Mouse (Mus musculus) gastrocnemius, postnatal 14 days (tissue): ENCODE measurements at regions not wholly inside any gene's neighbourhood (a gene's known extent, or its start where the extent isn't known, plus 50 kb on each side); places are given as distances from the start of the nearest gene placed in this dataset.

Experiments
- DNase-seq: peaks from one replicate; pipeline ENCODE4 v3.0.0; 2021; ENCODE audit warnings: mixed read lengths
- intact Hi-C: fragments of 180-260 bp; cut with DNase I; formaldehyde crosslinking; loops from one replicate; pipeline ENCODE4 v1.15.1; 2025; ENCODE audit warnings: low total_unique reads

DNA sequence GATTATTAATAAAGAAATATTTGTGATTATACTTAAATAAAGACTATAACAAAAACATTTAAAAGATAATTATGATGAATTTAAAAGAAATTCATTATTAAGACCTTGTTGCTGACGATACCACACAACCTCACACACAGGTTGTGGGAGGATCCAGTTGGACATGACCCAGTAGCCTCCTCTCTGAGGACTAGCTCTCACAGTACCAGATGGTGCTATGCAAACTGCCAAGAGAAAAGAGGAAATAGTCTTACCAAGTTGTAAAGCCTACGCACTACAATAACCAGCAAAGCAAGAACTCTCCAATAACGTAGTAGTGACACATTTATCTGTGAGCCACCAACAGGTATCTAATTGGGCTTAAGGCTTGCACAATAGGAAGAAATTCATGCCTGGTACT, 379.7 kb upstream of the Map3k7 start:
- intact Hi-C loops: no loop called here
- no peak for DNase-seq

DNA sequence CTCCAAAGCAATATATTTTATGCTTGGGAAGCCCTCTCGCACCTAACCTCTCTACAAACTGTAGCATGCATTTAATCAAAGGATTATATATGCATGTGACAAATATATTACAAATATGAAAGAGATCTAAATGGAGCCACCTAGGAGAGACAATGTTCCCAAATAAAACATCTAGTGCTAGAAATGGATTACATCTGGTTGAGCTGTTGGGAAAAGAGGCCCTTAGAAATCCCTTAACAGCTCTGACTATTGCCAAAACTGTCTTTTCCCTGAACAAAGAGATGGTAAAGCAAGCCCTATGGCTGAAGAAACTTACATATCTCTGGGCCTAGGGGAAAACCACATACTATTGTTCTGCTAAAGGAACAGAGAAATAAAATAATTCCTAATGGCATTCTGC, 369.8 kb upstream of the Map3k7 start:
- intact Hi-C loops: no loop called here
- no peak for DNase-seq

DNA sequence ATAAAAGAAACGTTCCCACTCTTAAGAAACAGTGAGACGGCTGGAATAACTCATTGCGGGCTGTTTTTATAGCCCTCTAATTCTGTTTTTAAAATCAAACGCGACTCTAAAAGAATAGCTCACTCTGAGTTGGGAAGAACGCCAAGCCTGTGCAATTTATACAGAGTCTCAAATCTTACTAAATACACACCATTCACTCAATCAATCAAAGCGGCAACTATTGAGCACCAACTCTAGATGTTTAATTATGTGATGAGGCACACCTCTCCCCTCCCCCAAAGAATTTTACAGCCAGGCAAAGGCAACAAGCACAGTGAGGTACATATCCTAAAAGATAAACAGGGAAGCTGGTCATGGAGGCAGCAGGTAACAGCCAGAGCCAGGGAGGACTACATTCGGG, 362.4 kb upstream of the Map3k7 start:
- intact Hi-C loops: no loop called here
- DNase-seq: no peak

DNA sequence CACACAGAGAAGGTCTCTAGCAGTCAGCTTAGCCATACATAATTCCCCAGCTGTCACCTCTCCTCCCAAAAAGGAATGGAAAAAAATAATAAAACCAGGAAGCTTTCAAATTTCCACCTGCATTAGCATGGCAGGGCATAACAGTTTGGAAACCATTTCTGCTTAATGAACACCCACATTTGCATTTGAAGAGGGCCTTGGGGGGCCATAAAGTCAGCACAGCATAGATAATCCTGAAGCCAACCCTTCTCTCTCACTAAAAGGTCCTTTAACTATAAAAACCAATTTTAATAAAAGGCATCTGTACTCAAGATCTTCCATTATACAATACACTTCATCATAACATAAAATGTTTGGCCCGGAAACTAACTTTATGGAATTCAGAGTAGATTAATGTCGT, 360.1 kb upstream of the Map3k7 start:
- intact Hi-C loops: no loop called here

DNA sequence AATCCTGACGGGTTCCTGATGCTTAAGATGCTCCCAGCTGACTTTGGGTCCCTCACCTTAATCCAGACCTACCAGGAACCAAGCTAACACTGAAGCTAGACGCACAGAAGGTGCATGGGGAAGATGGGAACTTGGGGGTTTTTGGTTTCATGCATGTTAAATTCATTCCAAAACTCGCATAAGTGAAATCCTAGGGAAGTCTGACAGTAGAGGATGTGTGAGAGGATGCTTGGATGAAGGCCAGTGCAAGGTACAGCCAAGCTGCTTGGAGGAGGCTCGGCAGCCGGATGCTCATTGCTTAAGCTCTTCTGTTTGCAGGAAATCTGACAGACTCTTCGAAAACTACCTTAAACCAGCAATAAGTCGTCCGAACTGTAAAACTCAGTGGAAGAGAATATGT, 355.1 kb upstream of the Map3k7 start:
- no peak for DNase-seq
- intact Hi-C loops: no loop called here

More for the DNA sequence above, 360.1 kb upstream of the Map3k7 start:
- no peak for DNase-seq

DNA sequence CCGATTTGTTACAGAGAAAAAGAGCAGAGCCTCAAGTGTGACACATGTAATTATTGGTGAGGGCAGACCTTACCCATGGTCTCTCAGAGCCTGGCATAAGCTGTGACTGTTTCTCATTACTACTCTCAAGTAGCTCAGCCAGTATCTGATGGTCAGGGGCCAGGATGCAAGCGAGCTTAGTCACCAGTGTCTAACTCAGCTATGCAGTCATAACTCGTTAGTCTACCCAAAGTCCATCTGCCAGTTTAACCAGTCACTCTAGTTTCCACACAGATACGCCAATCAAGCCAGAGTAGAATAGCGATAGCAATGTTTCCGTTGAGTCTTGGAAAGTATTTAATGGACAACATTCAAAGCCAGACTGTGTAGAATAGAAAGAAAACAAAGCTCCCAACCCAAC, 354.3 kb upstream of the Map3k7 start:
- no peak for DNase-seq
- intact Hi-C loops: no loop called here

DNA sequence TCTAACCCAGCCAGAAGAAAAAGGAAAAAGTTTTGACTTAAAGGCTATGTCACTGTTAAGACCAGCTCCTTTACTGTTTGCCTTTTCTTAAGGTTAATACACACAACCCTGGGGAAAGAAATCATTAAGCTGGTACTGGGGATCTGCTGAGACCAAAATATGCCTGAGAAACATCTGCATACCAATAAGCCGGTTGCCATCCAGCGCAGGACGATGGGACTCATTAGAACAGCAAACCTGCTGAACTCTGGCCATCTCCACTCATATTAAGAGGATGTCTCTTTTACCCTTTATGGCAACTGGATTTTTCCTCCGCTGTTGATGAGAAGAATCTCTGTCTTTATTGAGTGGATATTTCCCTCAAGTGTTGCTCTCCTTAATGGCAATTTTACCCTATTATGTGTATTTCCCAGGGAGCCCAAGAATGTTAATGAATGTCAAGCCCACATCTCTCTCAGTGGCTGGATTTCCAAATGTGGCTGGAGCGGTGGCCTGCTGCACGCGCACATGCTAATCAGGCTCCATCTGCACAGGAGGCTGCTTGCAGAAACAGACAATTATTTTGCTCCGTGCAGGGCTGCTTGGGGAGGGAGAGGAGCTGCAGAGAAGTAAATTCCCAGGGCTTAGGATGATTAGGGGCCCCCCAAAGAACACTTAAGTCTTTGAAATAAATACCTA, 351.6 kb upstream of the Map3k7 start:
- DNase-seq: no peak
- intact Hi-C loops: no loop called here

DNA sequence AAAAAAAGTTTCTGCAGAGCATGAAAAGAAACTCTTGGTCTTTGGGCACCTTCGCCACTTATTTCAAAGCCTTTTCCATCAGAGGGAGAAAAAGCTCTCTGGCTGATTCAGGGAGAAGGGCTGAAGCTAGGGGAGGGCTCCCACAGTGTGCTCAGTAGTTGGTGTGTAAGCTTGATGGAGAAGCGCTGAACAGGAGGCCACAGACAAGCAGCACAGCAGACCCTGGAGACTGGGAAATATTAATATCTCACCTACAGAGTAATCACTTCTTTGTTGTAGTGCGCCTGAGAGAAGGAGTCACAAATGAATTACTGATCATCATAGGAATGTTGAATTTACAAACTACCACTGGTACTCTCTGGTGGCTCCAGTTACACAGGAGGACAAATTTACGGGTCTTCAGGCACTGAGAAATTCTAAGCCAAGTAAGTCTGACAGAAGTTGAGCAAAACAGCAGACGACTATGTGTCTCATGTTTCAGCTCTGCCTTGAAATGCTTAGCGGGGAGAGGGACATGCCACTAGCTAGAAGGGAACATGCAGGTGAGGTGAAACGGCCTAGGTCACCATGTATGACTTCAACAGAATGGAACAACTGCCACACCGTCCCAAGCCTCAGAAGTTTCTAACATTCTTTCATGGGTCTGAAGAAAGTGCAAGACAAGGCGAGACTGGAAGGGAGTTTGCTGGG, 350.9 kb upstream of the Map3k7 start:
- intact Hi-C loops: no loop called here
- no peak for DNase-seq

DNA sequence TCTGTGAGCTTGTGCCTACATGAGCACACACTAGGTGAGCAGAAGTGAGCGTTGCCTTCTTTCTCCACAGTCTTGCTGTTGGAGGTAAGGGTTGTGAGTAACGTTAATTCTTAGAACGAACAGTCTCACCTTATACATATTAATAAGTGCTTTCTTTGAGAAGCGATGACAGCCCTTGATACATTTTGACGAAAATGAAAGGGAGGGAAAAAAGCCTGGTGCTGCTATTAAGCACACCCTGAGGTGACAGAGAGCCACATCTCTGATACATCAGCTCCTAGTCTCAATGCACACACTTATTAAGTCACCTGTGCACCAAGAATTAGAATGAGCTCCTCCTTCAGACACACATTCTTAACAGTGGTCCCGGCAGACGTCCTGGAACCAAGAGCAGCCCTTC, 346.3 kb upstream of the Map3k7 start:
- no peak for DNase-seq
- intact Hi-C loops: no loop called here

DNA sequence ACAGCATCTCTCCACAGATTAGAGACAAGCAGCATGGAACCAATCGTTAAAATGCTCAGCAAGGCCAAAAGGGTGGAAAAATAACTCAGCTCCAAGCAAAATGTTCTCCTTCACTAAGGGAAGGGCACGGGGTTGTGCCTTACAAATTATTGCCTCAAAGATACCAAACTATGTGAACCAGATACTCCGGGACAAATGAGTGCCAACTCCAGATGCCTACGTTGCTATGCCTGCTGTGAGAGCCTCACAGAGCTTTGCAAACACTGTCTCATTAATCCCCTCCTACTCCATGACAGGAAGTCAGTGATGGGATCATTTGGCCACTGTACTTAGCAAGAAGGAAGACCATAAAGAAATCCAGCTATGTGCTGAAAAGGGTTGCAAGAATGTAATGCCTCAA, 345.9 kb upstream of the Map3k7 start:
- no peak for DNase-seq
- intact Hi-C loops: no loop called here

DNA sequence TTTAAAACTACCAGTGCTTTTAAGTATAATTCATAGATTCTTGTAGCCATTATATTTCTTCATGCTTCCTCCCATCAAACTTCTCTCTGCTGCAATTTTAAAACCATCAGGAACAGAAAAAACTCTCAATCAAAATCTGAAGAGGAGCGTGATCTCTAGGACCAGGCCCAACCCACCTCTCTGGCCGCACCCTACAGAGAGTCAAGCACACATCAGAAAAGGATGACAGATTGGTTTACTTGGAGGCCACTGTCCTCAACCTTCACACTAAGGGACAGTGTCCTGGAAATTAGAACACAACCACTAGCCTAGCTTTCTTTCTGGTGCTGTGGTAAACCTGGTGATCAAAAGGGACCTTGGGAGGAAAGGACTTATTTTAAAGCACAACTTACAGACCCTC, 342.7 kb upstream of the Map3k7 start:
- intact Hi-C loops: no loop called here
- DNase-seq: no peak

DNA sequence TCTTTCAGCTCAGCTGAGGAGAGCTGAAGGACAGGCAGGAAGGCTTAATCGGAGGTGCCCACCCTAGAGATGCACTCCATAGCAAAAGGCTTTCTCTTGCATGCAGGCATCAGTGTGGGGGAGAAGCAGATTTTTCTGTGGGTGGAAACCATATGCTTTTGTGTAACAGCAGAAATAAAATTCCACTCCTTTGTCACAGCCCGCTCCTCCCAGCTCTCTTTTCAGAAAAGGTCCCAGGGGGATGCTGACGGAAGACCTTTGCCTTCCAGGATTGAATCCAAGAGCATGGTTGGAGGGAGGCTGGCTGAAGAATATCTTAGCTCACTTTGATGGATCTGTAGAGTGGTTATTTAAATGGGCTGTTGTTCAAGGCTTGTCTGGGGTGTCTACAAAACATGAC, 336.8 kb upstream of the Map3k7 start:
- intact Hi-C loops: no loop called here
- no peak for DNase-seq

DNA sequence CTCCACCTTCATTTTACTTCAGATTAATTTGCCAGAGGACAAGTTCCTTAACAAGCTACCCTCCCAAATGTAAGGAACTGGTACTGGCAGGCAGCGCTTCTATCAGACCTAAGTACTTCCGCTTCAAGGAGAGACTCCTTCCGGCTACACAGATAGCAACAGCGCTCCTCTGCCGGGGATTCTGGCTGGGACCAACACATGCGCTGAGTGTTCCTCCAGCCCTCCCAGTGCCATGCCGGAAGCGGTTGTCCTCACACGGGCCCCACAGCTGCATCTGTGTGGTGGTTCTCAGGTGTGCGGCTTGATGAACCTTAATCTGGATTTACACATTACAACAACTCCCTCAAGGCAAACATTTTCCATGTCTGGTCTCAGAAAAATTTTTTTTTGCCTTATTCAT, 336.1 kb upstream of the Map3k7 start:
- no peak for DNase-seq
- intact Hi-C loops: no loop called here

DNA sequence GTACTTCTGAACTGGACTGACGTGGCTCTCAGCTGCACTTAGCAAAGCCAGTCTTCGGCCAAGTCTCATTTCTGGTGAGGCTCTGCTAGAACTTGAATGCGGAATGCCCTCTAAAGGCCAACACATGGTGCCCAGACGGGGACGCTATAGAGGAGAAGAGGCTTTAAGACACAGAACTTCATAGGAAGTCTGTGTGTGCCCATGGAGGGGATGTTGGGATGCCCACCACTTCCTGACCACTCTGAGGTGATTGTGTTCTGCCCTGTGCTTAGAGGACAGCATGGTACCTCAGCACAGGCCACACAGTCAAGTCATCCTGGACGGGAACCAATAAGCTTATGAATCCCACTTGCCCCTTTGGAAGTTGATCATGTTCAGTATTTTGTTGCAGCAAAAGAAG, 325.3 kb upstream of the Map3k7 start:
- intact Hi-C loops: no loop called here
- DNase-seq: no peak

DNA sequence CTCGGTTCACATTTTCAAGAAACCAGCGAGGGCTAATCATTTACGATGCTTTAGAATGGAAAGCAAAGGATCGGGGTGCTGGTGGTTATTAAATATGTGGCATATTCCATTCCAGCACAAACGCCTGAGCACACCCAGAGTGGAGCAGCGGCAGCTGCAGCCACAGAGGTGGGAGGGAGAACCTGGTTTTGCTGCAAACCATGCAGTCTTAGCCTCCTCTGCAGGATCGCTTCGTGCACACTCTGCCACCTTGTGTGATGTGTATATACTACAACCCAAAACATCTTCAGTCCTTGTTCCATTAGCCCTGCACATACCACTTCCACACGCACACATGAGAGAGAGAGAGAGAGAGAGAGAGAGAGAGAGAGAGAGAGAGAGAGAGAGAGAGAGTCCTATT, 321.7 kb upstream of the Map3k7 start:
- peak; percentile 33 for DNase-seq
- intact Hi-C loops: no loop called here

DNA sequence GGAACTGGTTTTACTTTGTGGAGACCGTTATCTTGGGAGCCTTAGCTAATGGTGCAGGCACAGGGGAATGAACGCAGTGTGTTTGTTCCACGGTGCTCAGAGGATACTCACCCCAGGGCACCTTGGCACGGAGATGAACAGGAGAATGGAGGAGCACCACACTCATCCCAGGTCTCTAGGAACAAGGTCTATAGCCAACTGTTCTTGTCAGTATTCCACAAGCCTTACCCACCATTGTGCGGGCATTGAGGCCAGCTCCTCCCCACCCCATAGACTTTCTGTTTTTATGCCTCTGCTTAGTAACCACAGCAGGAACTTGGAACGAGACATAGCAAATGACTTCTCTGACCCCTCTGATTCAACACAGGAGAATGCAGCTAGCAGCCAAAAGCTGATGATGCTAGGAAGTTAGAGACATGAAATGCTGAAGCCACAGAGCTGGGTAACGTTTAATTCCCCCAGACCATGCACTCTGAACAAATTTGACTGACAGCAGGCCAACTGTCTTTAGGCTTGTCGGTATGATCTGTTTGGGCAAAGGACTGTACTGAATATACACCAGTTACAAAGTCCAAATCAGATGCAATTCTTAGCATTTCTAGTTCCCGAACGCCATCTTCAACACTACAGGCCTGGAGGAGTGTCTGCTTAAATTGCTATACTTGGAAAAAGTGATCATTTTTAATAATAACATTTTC, 321.2 kb upstream of the Map3k7 start:
- intact Hi-C loops: no loop called here
- DNase-seq: peak; percentile 34

DNA sequence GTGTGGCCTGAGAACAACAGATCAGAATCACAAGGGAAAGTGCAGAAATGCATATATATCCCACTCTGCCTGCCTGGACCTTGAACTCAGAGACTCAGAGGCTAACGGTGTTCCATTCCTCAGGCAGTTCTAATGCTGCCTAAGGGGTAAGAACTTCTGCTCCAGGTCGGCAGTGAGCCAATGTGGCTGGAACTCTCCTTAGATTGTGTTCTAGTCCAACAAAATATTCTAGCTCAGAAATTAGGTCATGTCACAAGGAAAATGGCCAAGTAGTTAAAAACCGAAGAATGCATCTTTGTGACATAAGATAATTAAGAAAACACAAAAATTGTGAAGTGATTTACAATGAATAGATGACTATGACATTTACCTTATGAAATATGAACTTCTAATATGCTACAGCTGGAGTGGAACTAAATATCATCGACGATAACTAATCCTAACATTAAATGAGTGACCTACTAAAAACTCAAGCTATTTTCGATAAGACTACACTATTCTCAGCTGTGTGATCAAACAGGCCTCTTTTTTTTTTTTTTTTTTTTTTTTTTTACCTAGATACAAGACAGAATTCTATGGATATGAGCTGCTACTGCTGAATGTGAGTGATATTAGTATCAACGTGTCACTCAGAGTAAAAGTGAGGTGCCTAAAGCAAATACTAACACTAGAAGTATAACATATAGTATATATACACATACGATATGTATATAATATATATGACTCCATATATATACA, 315.1 kb upstream of the Map3k7 start:
- intact Hi-C loops: no loop called here
- peak; percentile 27 for DNase-seq

DNA sequence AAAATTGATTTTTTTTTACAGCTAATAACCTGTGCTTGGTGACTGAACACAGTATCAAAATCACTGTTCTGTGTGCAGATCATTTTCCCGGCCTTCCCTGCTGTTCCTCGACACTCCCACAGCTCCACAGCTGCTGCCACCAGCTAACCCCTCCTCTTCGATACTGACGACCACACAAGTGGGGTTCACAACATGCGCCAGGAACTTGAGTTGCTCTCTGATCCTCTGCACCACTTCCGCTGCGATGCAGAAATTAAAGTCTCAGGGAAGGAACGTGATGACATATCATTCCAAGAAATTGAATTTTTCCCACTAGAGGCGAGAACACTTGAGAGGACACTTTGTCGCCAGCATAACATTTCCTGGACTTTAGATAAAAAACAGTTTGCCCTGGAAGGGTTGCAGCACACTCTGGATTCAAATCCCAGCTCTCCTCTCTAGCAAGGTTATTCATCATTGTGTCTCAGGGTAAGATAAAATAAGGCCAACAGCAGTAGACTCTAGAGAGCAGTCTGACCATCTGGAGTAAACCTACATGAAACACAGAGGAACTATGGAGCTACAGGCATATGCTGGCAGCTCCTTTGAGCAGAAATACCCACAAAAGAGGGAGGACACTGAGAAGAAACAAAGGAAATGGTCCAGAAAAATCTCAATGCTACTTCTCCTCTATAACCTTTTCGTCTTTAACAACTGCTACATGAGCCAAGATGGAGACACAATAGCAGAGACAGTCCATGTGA, 308.4 kb upstream of the Map3k7 start:
- DNase-seq: peak; percentile 5
- intact Hi-C loops: no loop called here

DNA sequence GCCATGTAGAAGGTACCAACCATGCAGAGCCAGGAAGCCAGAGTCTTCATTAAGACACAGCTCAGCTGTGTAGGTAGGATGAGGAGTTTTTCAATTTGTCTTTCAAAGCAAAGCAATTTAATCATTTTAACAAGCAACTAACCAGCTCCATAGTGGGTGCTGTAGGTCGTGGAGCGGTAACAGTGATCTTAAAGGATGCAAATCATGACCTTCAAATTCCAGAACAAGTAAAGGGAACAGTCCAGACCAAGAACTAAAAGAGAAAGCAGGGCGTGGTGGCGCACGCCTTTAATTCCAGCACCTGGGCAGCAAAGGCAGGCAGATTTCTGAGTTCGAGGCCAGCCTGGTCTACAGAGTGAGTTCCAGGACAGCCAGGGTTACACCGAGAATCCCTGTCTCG, 307.8 kb upstream of the Map3k7 start:
- no peak for DNase-seq
- intact Hi-C loops: no loop called here

DNA sequence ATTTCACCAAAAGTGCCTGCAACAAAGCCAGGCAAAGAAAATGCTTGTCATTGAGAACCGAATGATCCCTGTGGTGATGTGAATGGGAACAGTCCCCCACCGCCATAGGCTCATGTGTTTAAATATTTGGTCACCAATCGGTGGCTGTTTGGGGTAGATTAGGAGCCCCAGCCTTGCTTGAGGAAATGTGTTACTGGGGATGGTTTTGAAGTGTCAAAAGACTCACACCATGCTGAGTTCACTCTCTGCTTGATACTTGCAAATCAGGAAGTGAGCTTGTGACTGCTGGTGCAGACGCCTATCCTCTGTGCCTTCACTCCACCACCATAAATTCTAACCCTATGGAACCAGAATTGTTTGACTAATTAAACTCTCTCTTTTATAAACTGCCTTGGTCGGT, 305.1 kb upstream of the Map3k7 start:
- DNase-seq: no peak

More for the DNA sequence above, 305.1 kb upstream of the Map3k7 start:
- intact Hi-C loops: no loop called here
